Mouse (Mus musculus) myocyte (in vitro differentiated cells): Measurements from ENCODE around the gene Rpn2.

Source experiments
- MAX ChIP-seq: IDR thresholded peaks from one replicate; pipeline ENCODE4 v1.6.1; 2011; ENCODE audit warnings: low read depth, mild to moderate bottlenecking, control low read depth
- POLR2A ChIP-seq: IDR thresholded peaks from one replicate; pipeline ENCODE4 v1.6.1; 2011; ENCODE audit warnings: low read depth, mild to moderate bottlenecking, control low read depth, moderate library complexity; ENCODE audit not compliant: insufficient read length
- TCF12 ChIP-seq: IDR thresholded peaks from one replicate; pipeline ENCODE4 v1.6.1; 2011; ENCODE audit warnings: mild to moderate bottlenecking, control low read depth; ENCODE audit not compliant: poor library complexity, insufficient read depth, severe bottlenecking

DNA sequence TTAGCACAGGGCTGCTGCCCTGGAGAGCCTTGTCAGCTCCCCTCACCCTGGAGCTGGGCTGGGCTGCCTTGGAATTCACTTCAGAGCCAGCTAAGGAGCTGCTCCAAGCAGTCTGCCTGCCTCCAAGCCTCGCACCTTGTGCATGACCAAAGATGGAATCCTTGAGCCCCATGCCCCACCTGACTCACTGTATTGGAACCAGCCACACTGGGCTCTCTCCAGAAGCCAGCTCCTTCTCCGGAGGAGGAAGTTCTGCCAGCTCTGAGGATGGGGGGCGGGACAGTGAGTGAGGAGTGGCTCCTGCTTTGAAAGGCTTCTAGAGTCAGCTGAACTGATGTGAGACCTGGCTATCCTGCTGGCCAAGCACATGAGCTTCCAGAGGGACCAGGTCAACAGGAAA is 94.9 kb downstream of the Rpn2 start:
- TF ChIP-seq TCF12 (no peak), POLR2A (no peak), MAX (no peak)
